In genomic region chr7:75307570-75308087, GRCm38 (mm10) we compare ENCODE assay signal across 12 mouse cellular contexts. TPM values are rescaled to one million over a fixed set of nuclear protein-coding genes. Genes with fewer than 3 reads are reported as not detected.
DNase-seq lines count a peak whose midpoint lies in the region; ATAC-seq and TF ChIP-seq lines count a peak whose summit lies in the region.
"Had no signal": no experiment of that assay in that cellular context is flagged by ENCODE, and none has a peak within 500 bp of the region (broad histone marks: within the 10 kb centered on the region; RNA-seq: fewer than 3 reads in every experiment).

No protein-coding gene starts in this region.

- no peak for TF ChIP-seq CTCF in left cerebral cortex, adult 2 months (IDR thresholded peaks at IDR 0.05)
- TF ChIP-seq CTCF in olfactory bulb, adult 2 months (IDR thresholded peaks at IDR 0.05; ENCODE audit: insufficient read depth, low read depth, low read length): no peak

- H3K4me2 ChIP-seq in intestine, embryonic 15.5 days (replicated peaks): peak overlapping the region; percentile 87

- no peaks in the 10 kb centered on the region for H3K9me3 ChIP-seq in forebrain, embryonic 10.5 days
- H3K9me3 ChIP-seq in intestine, embryonic 15.5 days: no peaks in the 10 kb centered on the region

- DNase-seq in left cerebral cortex, adult 2 months (ENCODE audit: extremely low spot score in 1 of 2, low spot score in 2 of 2): no peak
- DNase-seq in left cerebral cortex, postnatal 4 days: no peak
- no peak for DNase-seq in forebrain, embryonic 10.5 days (ENCODE audit: extremely low spot score, low spot score)
- no peak for DNase-seq in adrenal gland, postnatal 36 days
- no peak for DNase-seq in left cerebral cortex, postnatal 14 days (ENCODE audit: low spot score in 2 of 2)
- no peak for DNase-seq in adrenal gland, adult 2 months
- DNase-seq: thymus, postnatal 14 days had no signal

- no peak for TF ChIP-seq POLR2A in olfactory bulb, adult 2 months (IDR thresholded peaks at IDR 0.05; ENCODE audit: insufficient read depth, low read depth, low read length)

- 52% methylated on average over 8 of the region's 8 CpGs for WGBS in forebrain, embryonic 10.5 days
- 56% methylated on average over 8 of the region's 8 CpGs for WGBS in intestine, embryonic 15.5 days
- WGBS in olfactory bulb, adult 2 months: 52% methylated on average over 8 of the region's 8 CpGs

- ATAC-seq in intestine, embryonic 15.5 days: no peak

- no peak overlapping the region for H3K9ac ChIP-seq in intestine, embryonic 15.5 days
- H3K9ac ChIP-seq: liver, embryonic 14.5 days had no signal

- H3K4me1 ChIP-seq in forebrain, embryonic 10.5 days: peaks cover 27% of the 10 kb centered on the region
- peaks cover 14% of the 10 kb centered on the region; the same call in 1 of the 2 replicates for H3K4me1 ChIP-seq in intestine, embryonic 15.5 days (replicated peaks)
- H3K4me1 ChIP-seq in olfactory bulb, adult 2 months (ENCODE audit: control insufficient read depth, insufficient read depth, low read length): peaks cover 11% of the 10 kb centered on the region

- peaks cover 70% of the 10 kb centered on the region for H3K27me3 ChIP-seq in forebrain, embryonic 10.5 days (ENCODE audit: poor library complexity, severe bottlenecking)
- peaks cover 16% of the 10 kb centered on the region for H3K27me3 ChIP-seq in intestine, embryonic 15.5 days (replicated peaks)

- peak overlapping the region; percentile 92 for H3K27ac ChIP-seq in left cerebral cortex, adult 2 months
- H3K27ac ChIP-seq in forebrain, embryonic 10.5 days: no peak overlapping the region
- no peak overlapping the region for H3K27ac ChIP-seq in intestine, embryonic 15.5 days
- H3K27ac ChIP-seq in olfactory bulb, adult 2 months (ENCODE audit: insufficient read depth, low read depth, low read length): no peak overlapping the region
- H3K27ac ChIP-seq: liver, embryonic 14.5 days had no signal

- H3K36me3 ChIP-seq in forebrain, embryonic 10.5 days (replicated peaks): no peaks in the 10 kb centered on the region
- no peaks in the 10 kb centered on the region for H3K36me3 ChIP-seq in intestine, embryonic 15.5 days

- intact Hi-C loops in left cerebral cortex, adult 2 months (cut with DNase I): loop anchor here (2.0 kb wide), 1 partner anchor 59 kb away; no protein-coding TSS in a partner anchor
- intact Hi-C loops in left cerebral cortex, postnatal 4 days (cut with DNase I): no loop called here
- intact Hi-C loops in left cerebral cortex, postnatal 14 days (cut with DNase I): loop anchor here (5.0 kb wide), 2 partner anchors 60 to 170 kb away; no protein-coding TSS in a partner anchor

- peak overlapping the region; percentile 64 for H3K4me3 ChIP-seq in left cerebral cortex, adult 2 months
- H3K4me3 ChIP-seq in forebrain, embryonic 10.5 days: peak overlapping the region; percentile 64
- peak overlapping the region; percentile 40 for H3K4me3 ChIP-seq in intestine, embryonic 15.5 days (replicated peaks)
- H3K4me3 ChIP-seq in olfactory bulb, adult 2 months (ENCODE audit: insufficient read depth, low read depth, low read length): peak overlapping the region; percentile 41; the same call in 1 of the 2 replicates

RNA-seq across cellular contexts. Expression of gene Sv2b, which starts 1.4 kb away (rescaled TPM):
- total RNA-seq in left cerebral cortex, adult 2 months (2021): 100 to 1,000 TPM; 348 to 386 TPM
- total RNA-seq in left cerebral cortex, postnatal 4 days (2021): 10 to 100 TPM; 80.7 to 87.9 TPM
- polyA plus RNA-seq in forebrain, embryonic 10.5 days (2016; fragmentation: Nextera tagmentation; extraction: Ambion mirVana): 1.1 and 1.3 TPM in 2 replicates
- polyA plus RNA-seq in intestine, embryonic 15.5 days (2015; fragmentation: Nextera tagmentation; extraction: Ambion mirVana): 0.90 and 1.1 TPM in 2 replicates
- not detected in 2 replicates for polyA plus RNA-seq in olfactory bulb, adult 2 months (2012; ENCODE audit: insufficient read depth, insufficient read length, low replicate concordance, missing spikeins)
- total RNA-seq in adrenal gland, postnatal 36 days (2021): under 1 TPM; 0.26 to 0.30 TPM
- 100 to 1,000 TPM; 327 to 351 TPM for total RNA-seq in left cerebral cortex, postnatal 14 days (2021)
- total RNA-seq in adrenal gland, adult 2 months (2021): under 1 TPM; 0.17 to 0.21 TPM
- 0.02 and 0.03 TPM in 2 replicates for polyA plus RNA-seq in adrenal gland, adult 2 months (2012; rRNA removed)
- total RNA-seq: common myeloid progenitor, adult 5-6 weeks; granulocyte monocyte progenitor cell, adult 5-6 weeks had no signal

Comparison
In these comparisons a context has a peak if more than half of its experiments do, and no peak if none do; other contexts are left out.
1. RNA of gene Sv2b, which starts 1.4 kb away (total RNA-seq): 348 to 386 TPM in left cerebral cortex, adult 2 months, 327 to 351 TPM in left cerebral cortex, postnatal 14 days and 80.7 to 87.9 TPM in left cerebral cortex, postnatal 4 days; 0.26 to 0.30 TPM in adrenal gland, postnatal 36 days and 0.17 to 0.21 TPM in adrenal gland, adult 2 months; every median in the first group is over 10 times any median in the second.
2. Peak in every context shown above with its lines, with median percentiles within 50 percentile points of each other: H3K4me3 ChIP-seq.